Mouse (Mus musculus) intestine, postnatal 0 days (tissue): ENCODE data around the gene Prune1. TPM values are rescaled to one million over a fixed set of nuclear protein-coding genes. Genes with fewer than 3 reads are reported as not detected.
A peak's percentile ranks its signal among the peaks of the same experiment; 100 is the strongest.

ENCODE experiments used
- ATAC-seq: fragments of 200-750 bp; cut with Nextera tagmentation; 2 replicates; pipeline ENCODE4 v1.8.0; 2017; ENCODE audit warnings: mild to moderate bottlenecking, moderate TSS enrichment, moderate library complexity
- H3K27ac ChIP-seq: fragments of 300-500 bp; sonication (generic); 2 replicates; pipeline ENCODE4 v1.5.1; 2014; ENCODE audit warnings: mild to moderate bottlenecking, low read depth, low read length, moderate library complexity
- H3K27me3 ChIP-seq: fragments of 300-500 bp; sonication (generic); replicated peaks from 2 replicates; pipeline ENCODE4 v1.6.1; 2014; ENCODE audit warnings: low read length, mixed read lengths; ENCODE audit not compliant: control insufficient read depth, insufficient read depth
- H3K36me3 ChIP-seq: fragments of 300-500 bp; sonication (generic); 2 replicates; pipeline ENCODE4 v1.6.1; 2014; ENCODE audit warnings: mild to moderate bottlenecking, moderate library complexity; ENCODE audit not compliant: control insufficient read depth, insufficient read depth
- H3K4me1 ChIP-seq: fragments of 300-500 bp; sonication (generic); replicated peaks from 2 replicates; pipeline ENCODE4 v1.6.1; 2014; ENCODE audit warnings: antibody characterized with exemption, low read length, mixed read lengths; ENCODE audit not compliant: control insufficient read depth, insufficient read depth
- H3K4me2 ChIP-seq: fragments of 300-500 bp; sonication (generic); replicated peaks from 2 replicates; pipeline ENCODE4 v1.6.1; 2014; ENCODE audit warnings: low read depth, mild to moderate bottlenecking, moderate library complexity
- H3K4me3 ChIP-seq: fragments of 300-500 bp; sonication (generic); 2 replicates; pipeline ENCODE4 v1.5.1; 2014; ENCODE audit warnings: low read depth, low read length
- H3K9ac ChIP-seq: fragments of 300-500 bp; sonication (generic); 2 replicates; pipeline ENCODE4 v1.6.1; 2014; ENCODE audit warnings: mild to moderate bottlenecking, low read depth, low read length
- H3K9me3 ChIP-seq: fragments of 300-500 bp; sonication (generic); 2 replicates; pipeline ENCODE4 v1.6.1; 2016; ENCODE audit warnings: mixed run types; ENCODE audit not compliant: control insufficient read depth
- CTCF ChIP-seq: sonication (generic); IDR thresholded peaks from 2 replicates; pipeline ENCODE4 v1.5.1; 2016; ENCODE audit warnings: low read depth, mild to moderate bottlenecking, control low read depth, antibody characterized with exemption, moderate library complexity
- WGBS: fragments of 180-500 bp; shearing (Covaris S2); extraction: QIAGEN DNeasy Blood & Tissue Kit; methylation state at CpG from one replicate; pipeline ENCODE4 v1.1.7; 2014; 5-methylcytosine and 5-hydroxymethylcytosine counted together
- polyA plus RNA-seq: library from polyadenylated mRNA; unstranded; fragments of >200 nt; fragmentation: Nextera tagmentation; extraction: Ambion mirVana; gene quantifications from 2 replicates; pipeline ENCODE4 v1.2.1, GENCODE M21; 2015

Gene Prune1
- polyA plus RNA-seq, 1 experiment from 2014 or later = 9.2 TPM

- Histone ChIP-seq H3K9ac (peak overlapping the region; percentile 85), H3K4me2 (peak overlapping the region; percentile 82), H3K4me1 (peaks cover 13% of the 10 kb centered on the region; the same call in 1 of the 2 replicates), H3K36me3 (peaks cover 8% of the 10 kb centered on the region), H3K4me3 (peak overlapping the region; percentile 87), H3K27me3 (no peaks in the 10 kb centered on the region), H3K27ac (peak overlapping the region; percentile 87), H3K9me3 (no peaks in the 10 kb centered on the region)
- ATAC-seq = peak; percentile 88
- TF ChIP-seq CTCF = peak; percentile 73
- under 1% methylated on average over 66 of the region's 71 CpGs for WGBS
These were observed 33.4 kb upstream of the Prune1 start for GRCm38 (mm10) chr3:95315094-95315843.

GRCm38 (mm10) chr3:95314486-95315093 is 32.7 kb upstream of the Prune1 start, which contains the start of gene Cers2:
TSS of gene Cers2 (plus strand) at chr3:95314791.
- peak within 1 kb of the TSS; percentile 87 for H3K4me3 ChIP-seq
- peaks cover under 1% of the 10 kb centered on the region; the same call in 1 of the 2 replicates for H3K36me3 ChIP-seq
- H3K9ac ChIP-seq = peak within 1 kb of the TSS; percentile 85
- ATAC-seq = no peak
- H3K9me3 ChIP-seq = no peaks in the 10 kb centered on the region
- H3K27me3 ChIP-seq = no peaks in the 10 kb centered on the region
- H3K27ac ChIP-seq = peak within 1 kb of the TSS; percentile 87
- TF ChIP-seq CTCF = no peak
- WGBS = 7% methylated on average over 27 of the region's 27 CpGs
- H3K4me1 ChIP-seq = peaks cover 13% of the 10 kb centered on the region; the same call in 1 of the 2 replicates
- H3K4me2 ChIP-seq = peak within 1 kb of the TSS; percentile 82

- Histone ChIP-seq H3K4me1 (peaks cover 13% of the 10 kb centered on the region; the same call in 1 of the 2 replicates), H3K4me3 (no peak overlapping the region), H3K27me3 (no peaks in the 10 kb centered on the region), H3K4me2 (peak overlapping the region; percentile 82), H3K27ac (no peak overlapping the region), H3K36me3 (no peaks in the 10 kb centered on the region), H3K9me3 (no peaks in the 10 kb centered on the region), H3K9ac (no peak overlapping the region)
- TF ChIP-seq CTCF = no peak
- ATAC-seq = no peak
- 80% methylated on average over 6 of the region's 6 CpGs for WGBS
These were observed 32.2 kb upstream of the Prune1 start for GRCm38 (mm10) chr3:95314075-95314474.

GRCm38 (mm10) chr3:95313476-95313875 is 31.6 kb upstream of the Prune1 start:
- ATAC-seq = no peak
- Histone ChIP-seq H3K4me3 (no peak overlapping the region), H3K4me2 (no peak overlapping the region), H3K4me1 (peaks cover 9% of the 10 kb centered on the region; the same call in 1 of the 2 replicates), H3K9me3 (no peaks in the 10 kb centered on the region), H3K27me3 (no peaks in the 10 kb centered on the region), H3K27ac (no peak overlapping the region), H3K36me3 (no peaks in the 10 kb centered on the region), H3K9ac (no peak overlapping the region)
- 71% methylated on average over 7 of the region's 7 CpGs for WGBS
- TF ChIP-seq CTCF = no peak

GRCm38 (mm10) chr3:95312623-95313022 is 30.7 kb upstream of the Prune1 start:
- no peak overlapping the region for H3K27ac ChIP-seq
- no peaks in the 10 kb centered on the region for H3K9me3 ChIP-seq
- no peak for ATAC-seq
- no peak overlapping the region for H3K9ac ChIP-seq
- H3K36me3 ChIP-seq = no peaks in the 10 kb centered on the region
- no peaks in the 10 kb centered on the region for H3K27me3 ChIP-seq
- peaks cover 5% of the 10 kb centered on the region; the same call in 1 of the 2 replicates for H3K4me1 ChIP-seq
- 76% methylated on average over 6 of the region's 6 CpGs for WGBS
- no peak overlapping the region for H3K4me2 ChIP-seq
- TF ChIP-seq CTCF = no peak
- H3K4me3 ChIP-seq = no peak overlapping the region
